Mouse (Mus musculus): ENCODE results near the gene Ubp1.

- TF ChIP-seq EP300 (IDR thresholded peaks at IDR 0.05; ENCODE audit: low read depth) (no peak), CTCF (IDR thresholded peaks at IDR 0.05; ENCODE audit: low read depth) (no peak)
These were observed 48.6 kb downstream of the Ubp1 start for GRCm38 (mm10) chr9:113979356-113979755.
